Mouse (Mus musculus) neural tube, embryonic 14.5 days (tissue): ENCODE measurements at regions not wholly inside any gene's neighbourhood (a gene's known extent, or its start where the extent isn't known, plus 50 kb on each side); places are given as distances from the start of the nearest gene placed in this dataset.

Source experiments
- ATAC-seq: fragments of 200-750 bp; cut with Nextera tagmentation; 2 replicates; pipeline ENCODE4 v1.8.0; 2017; ENCODE audit warnings: low read depth, mild to moderate bottlenecking, moderate TSS enrichment, moderate library complexity
- H3K27ac ChIP-seq: fragments of 300-500 bp; sonication (generic); 2 replicates; pipeline ENCODE4 v1.5.1; 2014; ENCODE audit warnings: low read depth, mild to moderate bottlenecking, control low read depth, low read length, moderate library complexity, mixed read lengths
- H3K27me3 ChIP-seq: fragments of 300-500 bp; sonication (generic); 2 replicates; pipeline ENCODE4 v1.6.1; 2014; ENCODE audit warnings: low read length; ENCODE audit not compliant: control insufficient read depth, insufficient read depth
- H3K36me3 ChIP-seq: fragments of 300-500 bp; sonication (generic); 2 replicates; pipeline ENCODE4 v1.6.1; 2014; ENCODE audit warnings: low read length, mixed read lengths; ENCODE audit not compliant: control insufficient read depth, insufficient read depth
- H3K4me1 ChIP-seq: fragments of 300-500 bp; sonication (generic); 2 replicates; pipeline ENCODE4 v1.6.1; 2014; ENCODE audit warnings: low read length; ENCODE audit not compliant: control insufficient read depth, insufficient read depth
- H3K4me2 ChIP-seq: fragments of 300-500 bp; sonication (generic); 2 replicates; pipeline ENCODE4 v1.6.1; 2014; ENCODE audit warnings: mild to moderate bottlenecking, low read depth, low read length, control low read depth
- H3K4me3 ChIP-seq: fragments of 300-500 bp; sonication (generic); 2 replicates; pipeline ENCODE4 v1.5.1; 2014; ENCODE audit warnings: low read depth, low read length, control low read depth, mixed read lengths
- H3K9ac ChIP-seq: fragments of 300-500 bp; sonication (generic); replicated peaks from 2 replicates; pipeline ENCODE4 v1.6.1; 2014; ENCODE audit warnings: low read depth, mild to moderate bottlenecking, control low read depth, low read length, mixed read lengths
- H3K9me3 ChIP-seq: fragments of 300-500 bp; sonication (generic); 2 replicates; pipeline ENCODE4 v1.6.1; 2016; ENCODE audit warnings: low read length; ENCODE audit not compliant: control insufficient read depth
- WGBS: fragments of 180-500 bp; shearing (Covaris S2); extraction: QIAGEN DNeasy Blood & Tissue Kit; methylation state at CpG from one replicate; pipeline ENCODE4 v1.1.7; 2014; 5-methylcytosine and 5-hydroxymethylcytosine counted together

DNA sequence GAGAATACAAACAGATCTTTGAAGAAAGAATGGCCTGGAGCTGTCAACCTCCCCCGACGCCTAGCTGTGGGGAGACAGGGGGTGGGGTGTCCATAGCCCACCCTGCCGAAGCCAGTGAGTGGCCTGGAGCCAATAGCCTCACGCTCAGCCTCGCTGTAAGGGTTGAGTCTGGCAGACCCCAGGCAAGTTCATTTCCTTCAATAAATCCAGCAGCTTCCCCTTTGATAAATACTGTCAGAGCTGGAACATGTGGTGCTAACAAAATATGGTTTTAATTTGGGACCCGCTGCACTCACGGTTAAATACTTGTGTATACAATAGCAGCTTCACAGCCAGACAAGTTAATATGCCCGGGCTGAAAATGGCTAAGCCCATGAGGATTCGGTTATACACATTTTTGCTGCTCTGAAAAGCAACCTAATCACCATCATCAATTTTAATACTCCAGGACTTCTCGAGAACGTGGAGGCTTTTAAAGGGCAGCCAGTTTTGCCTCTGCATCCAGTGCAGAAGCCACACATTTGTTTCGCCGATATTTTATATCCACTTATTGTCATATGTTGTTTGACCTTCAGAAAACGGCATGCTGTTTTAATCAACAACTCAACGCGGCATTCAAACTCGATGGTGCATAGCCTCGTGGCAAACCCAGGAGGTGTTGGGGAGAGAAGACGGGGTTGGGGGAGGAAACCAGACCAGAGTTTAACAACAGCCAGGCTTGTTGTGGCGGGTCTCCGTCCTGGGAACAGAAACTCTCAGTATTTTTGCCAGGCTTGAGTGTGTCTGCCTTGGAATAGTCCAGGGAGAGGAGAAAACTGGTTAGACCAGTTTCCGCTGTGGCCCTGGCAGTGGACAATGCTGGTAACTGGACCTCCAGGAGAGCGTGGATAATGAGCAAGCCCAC, 144.9 kb downstream of the Cd24a start:
- WGBS = 3% methylated on average over 23 of the region's 23 CpGs

DNA sequence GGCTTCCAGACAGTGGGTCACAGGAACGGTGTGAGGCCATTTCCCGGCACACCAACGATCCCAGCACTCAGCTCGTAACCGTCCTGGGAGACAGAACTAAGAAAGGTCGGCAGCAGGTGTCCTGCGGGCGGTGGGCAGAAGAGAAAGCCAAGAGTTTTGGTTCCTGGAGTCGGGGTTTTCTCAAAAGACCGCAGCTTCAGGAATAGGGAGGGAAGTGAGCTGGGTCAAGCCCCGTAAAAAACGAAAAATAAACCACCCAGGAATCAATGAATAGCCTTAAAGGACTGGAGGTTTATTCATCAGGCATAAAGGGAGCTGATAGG, 145.5 kb downstream of the Cd24a start:
- Histone ChIP-seq H3K27ac (peak overlapping the region; percentile 45; the same call in 1 of the 2 replicates), H3K4me3 (peak overlapping the region; percentile 15), H3K4me1 (peaks cover 14% of the 10 kb centered on the region; the same call in 1 of the 2 replicates), H3K36me3 (no peaks in the 10 kb centered on the region), H3K9me3 (no peaks in the 10 kb centered on the region), H3K27me3 (no peaks in the 10 kb centered on the region), H3K4me2 (peak overlapping the region; percentile 71), H3K9ac (peak overlapping the region; percentile 46; the same call in 1 of the 2 replicates)
- WGBS = 0% methylated on average over 12 of the region's 12 CpGs
- ATAC-seq = no peak

More for the DNA sequence above, 144.9 kb downstream of the Cd24a start:
- H3K4me3 ChIP-seq = peak overlapping the region; percentile 15
- peak overlapping the region; percentile 46; the same call in 1 of the 2 replicates for H3K9ac ChIP-seq
- H3K27me3 ChIP-seq = no peaks in the 10 kb centered on the region
- H3K4me2 ChIP-seq = peak overlapping the region; percentile 71
- H3K36me3 ChIP-seq = no peaks in the 10 kb centered on the region
- no peaks in the 10 kb centered on the region for H3K9me3 ChIP-seq
- H3K27ac ChIP-seq = peak overlapping the region; percentile 45
- H3K4me1 ChIP-seq = peaks cover 14% of the 10 kb centered on the region; the same call in 1 of the 2 replicates
- peak; percentile 78 for ATAC-seq

DNA sequence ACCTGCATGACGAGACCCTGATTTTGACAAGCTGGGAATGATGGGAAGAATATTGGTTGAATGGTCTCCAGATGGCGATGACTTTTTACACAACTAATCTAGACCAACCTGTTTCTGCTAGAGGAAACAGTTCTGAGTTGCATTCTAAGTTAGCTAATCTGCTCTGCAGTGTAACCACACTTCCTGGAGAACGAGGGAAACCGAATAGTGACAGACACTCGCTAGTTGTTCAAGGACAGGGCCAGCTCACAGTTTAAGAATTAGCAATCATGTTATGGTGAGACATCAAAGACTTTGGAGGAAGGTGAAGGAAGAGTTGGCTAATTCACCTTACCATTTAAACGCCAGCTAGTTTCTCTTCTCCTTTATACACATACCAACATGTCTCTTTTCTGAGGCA, 149.7 kb downstream of the Cd24a start:
- ATAC-seq = no peak
- H3K9me3 ChIP-seq = no peaks in the 10 kb centered on the region
- no peak overlapping the region for H3K4me2 ChIP-seq
- no peak overlapping the region for H3K4me3 ChIP-seq
- H3K9ac ChIP-seq = no peak overlapping the region
- H3K4me1 ChIP-seq = peaks cover 7% of the 10 kb centered on the region; the same call in 1 of the 2 replicates
- no peak overlapping the region for H3K27ac ChIP-seq
- 86% methylated on average over 6 of the region's 6 CpGs for WGBS
- H3K36me3 ChIP-seq = no peaks in the 10 kb centered on the region
- no peaks in the 10 kb centered on the region for H3K27me3 ChIP-seq

DNA sequence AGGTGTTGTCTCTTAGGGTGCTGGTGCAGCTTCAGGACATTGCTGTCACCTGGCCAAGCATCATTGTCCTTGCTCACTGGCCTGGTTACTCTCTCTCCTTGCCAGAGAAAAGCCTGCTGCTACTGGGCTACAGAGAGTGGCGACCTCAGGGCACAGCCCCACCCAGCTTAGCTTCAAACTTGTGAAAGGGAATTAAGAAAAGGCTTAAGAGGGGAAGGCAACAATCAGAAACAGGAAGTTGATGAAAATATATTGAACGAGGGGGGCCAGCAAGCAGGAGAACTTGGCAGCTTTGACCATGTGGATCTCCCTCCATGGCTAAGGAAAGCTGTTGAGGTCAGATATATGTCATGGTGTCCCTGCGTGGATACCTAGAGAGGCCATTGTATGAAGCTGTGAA, 151.1 kb downstream of the Cd24a start:
- H3K4me3 ChIP-seq = no peak overlapping the region
- ATAC-seq = no peak
- no peak overlapping the region for H3K4me2 ChIP-seq
- 84% methylated on average over 3 of the region's 3 CpGs for WGBS
- no peaks in the 10 kb centered on the region for H3K27me3 ChIP-seq
- H3K36me3 ChIP-seq = no peaks in the 10 kb centered on the region
- no peaks in the 10 kb centered on the region for H3K4me1 ChIP-seq
- no peak overlapping the region for H3K27ac ChIP-seq
- H3K9me3 ChIP-seq = no peaks in the 10 kb centered on the region
- H3K9ac ChIP-seq = no peak overlapping the region

DNA sequence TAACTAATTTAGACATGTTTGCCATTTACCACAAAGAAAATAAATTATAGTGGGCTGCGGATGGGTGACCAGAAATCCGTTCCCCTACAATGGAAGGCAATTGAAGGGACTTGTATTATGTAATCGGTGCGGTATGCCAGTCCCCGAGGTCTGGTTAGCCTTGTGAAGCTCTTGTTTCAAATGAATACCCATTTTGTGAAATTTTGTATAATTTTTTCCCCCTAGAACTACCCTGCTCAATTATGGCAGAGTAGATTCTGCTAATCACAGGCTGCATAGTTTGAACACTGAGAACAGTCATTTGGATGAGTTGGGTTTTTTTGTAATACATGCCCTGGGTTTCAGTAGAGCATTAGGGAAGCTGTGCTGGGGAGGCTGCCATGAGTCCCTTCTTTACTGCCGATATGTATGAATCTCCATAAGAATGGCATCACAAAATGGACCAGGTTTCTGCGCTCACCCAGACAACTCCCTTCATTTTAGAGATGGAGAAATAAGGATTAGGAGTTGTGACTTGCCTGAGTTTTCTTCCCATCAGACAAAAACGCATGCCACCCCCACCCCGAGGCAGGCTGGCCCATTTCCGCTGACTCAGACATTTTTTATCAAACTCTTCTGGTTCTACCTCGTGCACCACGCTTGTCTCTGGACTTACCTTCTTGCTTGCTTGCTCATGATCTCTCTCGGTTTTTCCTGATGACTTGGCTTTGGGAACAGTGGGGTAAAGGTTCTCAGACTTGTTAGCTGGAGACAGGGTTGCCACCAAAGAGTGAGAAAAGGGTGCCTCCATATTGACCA, 155.7 kb downstream of the Cd24a start:
- Histone ChIP-seq H3K9ac (no peak overlapping the region), H3K4me1 (no peaks in the 10 kb centered on the region), H3K9me3 (no peaks in the 10 kb centered on the region), H3K27ac (no peak overlapping the region), H3K27me3 (no peaks in the 10 kb centered on the region), H3K4me3 (no peak overlapping the region), H3K36me3 (no peaks in the 10 kb centered on the region), H3K4me2 (no peak overlapping the region)
- WGBS = 80% methylated on average over 13 of the region's 13 CpGs
- no peak for ATAC-seq

DNA sequence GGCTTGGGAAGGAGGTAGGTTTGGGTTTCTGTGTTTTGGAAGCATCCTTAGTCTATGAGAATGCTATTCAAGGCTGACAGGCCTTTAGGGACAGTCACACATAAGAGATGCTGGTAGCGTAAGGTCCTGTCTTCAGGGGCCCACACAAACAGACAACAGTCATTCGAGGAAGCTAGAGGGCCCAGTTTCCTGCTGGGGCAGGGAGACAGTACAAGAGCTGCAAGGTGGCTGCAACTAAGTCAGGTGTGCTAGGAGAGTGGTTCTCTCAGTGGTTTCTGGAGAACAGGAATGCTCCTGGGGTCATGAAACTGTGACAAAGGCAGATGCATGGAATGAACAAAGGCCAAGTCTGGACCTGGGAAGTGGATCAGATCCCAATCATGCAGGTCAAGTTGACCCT, 161.1 kb downstream of the Cd24a start:
- H3K4me2 ChIP-seq = no peak overlapping the region
- no peak overlapping the region for H3K4me3 ChIP-seq
- no peaks in the 10 kb centered on the region for H3K27me3 ChIP-seq
- 94% methylated on average over 2 of the region's 2 CpGs for WGBS
- ATAC-seq = no peak
- H3K9ac ChIP-seq = no peak overlapping the region
- H3K9me3 ChIP-seq = no peaks in the 10 kb centered on the region
- H3K4me1 ChIP-seq = no peaks in the 10 kb centered on the region
- H3K36me3 ChIP-seq = no peaks in the 10 kb centered on the region
- no peak overlapping the region for H3K27ac ChIP-seq

DNA sequence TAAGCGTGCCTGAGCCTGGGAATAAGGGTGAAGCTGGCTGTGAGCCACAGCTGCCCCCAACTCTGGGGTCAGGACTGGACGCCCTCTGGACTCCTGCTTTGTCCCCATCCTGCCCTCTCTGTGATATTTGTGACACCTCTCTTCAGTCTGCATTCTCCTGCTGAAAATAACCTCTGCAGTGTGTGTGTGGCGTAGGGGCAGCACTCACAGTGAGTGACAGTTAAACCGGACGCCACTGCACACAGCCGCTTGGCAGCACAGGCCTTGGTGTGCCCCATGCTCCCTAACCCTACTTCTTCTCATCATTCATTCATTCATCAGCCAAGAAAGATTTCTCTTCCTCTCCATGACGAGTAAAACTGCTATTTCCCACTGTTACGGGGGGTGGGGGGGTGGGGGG, 161.6 kb downstream of the Cd24a start:
- WGBS = 49% methylated on average over 8 of the region's 8 CpGs
- no peak overlapping the region for H3K4me3 ChIP-seq
- H3K9ac ChIP-seq = no peak overlapping the region
- no peaks in the 10 kb centered on the region for H3K27me3 ChIP-seq
- H3K9me3 ChIP-seq = no peaks in the 10 kb centered on the region
- no peak overlapping the region for H3K27ac ChIP-seq
- H3K4me2 ChIP-seq = no peak overlapping the region
- no peaks in the 10 kb centered on the region for H3K36me3 ChIP-seq
- no peaks in the 10 kb centered on the region for H3K4me1 ChIP-seq
- 0 out of 2 replicates have a peak, but pooled peaks have one; percentile 7 for ATAC-seq

DNA sequence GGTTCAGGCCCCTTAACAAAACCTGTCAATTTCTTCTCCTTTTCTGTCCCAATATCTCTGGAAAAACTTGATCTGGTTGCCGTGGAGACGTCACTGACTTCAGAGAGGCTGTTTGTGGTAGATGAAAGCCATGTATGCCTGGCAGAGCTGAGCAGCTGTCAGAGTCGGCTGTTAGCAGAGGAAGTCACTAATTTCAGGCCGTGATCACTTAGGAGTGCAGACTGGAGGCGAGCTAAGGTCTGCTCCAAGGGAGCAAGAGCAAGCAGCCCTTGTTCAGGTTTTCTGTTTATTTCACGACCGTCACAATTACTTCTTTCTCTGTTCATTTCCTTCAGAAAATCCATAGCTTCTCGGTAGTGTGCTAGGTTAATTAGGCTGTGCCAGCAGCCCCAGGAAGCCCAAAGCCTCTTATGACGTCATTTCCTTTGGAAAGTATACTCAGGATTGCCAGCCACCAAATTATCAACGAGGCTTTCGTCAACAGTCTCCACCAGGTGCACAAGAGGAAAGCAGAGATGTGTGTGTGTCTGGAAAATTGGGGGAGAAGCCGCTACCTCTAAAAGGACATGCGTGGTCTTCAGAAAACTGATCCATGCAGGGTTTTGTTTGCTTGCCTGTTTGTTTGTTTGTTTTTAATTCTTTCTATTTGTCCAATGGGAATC, 161.2 kb downstream of the Qrsl1 start:
- Histone ChIP-seq H3K9me3 (no peaks in the 10 kb centered on the region), H3K27me3 (no peaks in the 10 kb centered on the region), H3K4me2 (no peak overlapping the region), H3K4me1 (no peaks in the 10 kb centered on the region), H3K36me3 (no peaks in the 10 kb centered on the region), H3K27ac (no peak overlapping the region), H3K9ac (no peak overlapping the region), H3K4me3 (no peak overlapping the region)
- 37% methylated on average over 13 of the region's 13 CpGs for WGBS
- peak; percentile 54; the same call in 1 of the 2 replicates for ATAC-seq
